Mouse (Mus musculus) liver, embryonic 13.5 days (tissue): Measurements from ENCODE around the gene Adamts16. TPM values are rescaled to one million over a fixed set of nuclear protein-coding genes. Genes with fewer than 3 reads are reported as not detected.
"Not testable (repeated sequence)": the region's sequence is repeated elsewhere in the genome, so short reads cannot be mapped to it uniquely, and the experiment has no call there.

ENCODE experiments used
- ATAC-seq: fragments of 200-750 bp; cut with Nextera tagmentation; 2 replicates; pipeline ENCODE4 v1.8.0; 2017; ENCODE audit warnings: low read depth, mild to moderate bottlenecking, moderate number of reproducible peaks, moderate library complexity
- DNase-seq: peaks from one replicate; pipeline ENCODE4 v3.0.0; 2022
- H3K27ac ChIP-seq: fragments of 300-500 bp; sonication (generic); 2 replicates; pipeline ENCODE4 v1.5.1; 2015; ENCODE audit warnings: moderate library complexity, mild to moderate bottlenecking, inconsistent platforms
- H3K27me3 ChIP-seq: fragments of 300-500 bp; sonication (generic); 2 replicates; pipeline ENCODE4 v1.6.1; 2015; ENCODE audit warnings: mild to moderate bottlenecking, inconsistent platforms
- H3K36me3 ChIP-seq: fragments of 300-500 bp; sonication (generic); 2 replicates; pipeline ENCODE4 v1.6.1; 2015; ENCODE audit warnings: mild to moderate bottlenecking, inconsistent platforms
- H3K4me1 ChIP-seq: fragments of 300-500 bp; sonication (generic); replicated peaks from 2 replicates; pipeline ENCODE4 v1.6.1; 2015; ENCODE audit warnings: inconsistent platforms
- H3K4me2 ChIP-seq: fragments of 300-500 bp; sonication (generic); 2 replicates; pipeline ENCODE4 v1.6.1; 2015; ENCODE audit warnings: inconsistent platforms, mild to moderate bottlenecking, moderate library complexity
- H3K4me3 ChIP-seq: fragments of 300-500 bp; sonication (generic); replicated peaks from 2 replicates; pipeline ENCODE4 v1.5.1; 2015; ENCODE audit warnings: mild to moderate bottlenecking, inconsistent platforms
- H3K9ac ChIP-seq: fragments of 300-500 bp; sonication (generic); 2 replicates; pipeline ENCODE4 v1.6.1; 2015; ENCODE audit warnings: mild to moderate bottlenecking, inconsistent platforms
- H3K9me3 ChIP-seq: fragments of 300-500 bp; sonication (generic); replicated peaks from 2 replicates; pipeline ENCODE4 v1.6.1; 2016; ENCODE audit warnings: inconsistent platforms
- WGBS: fragments of 180-500 bp; shearing (Covaris S2); methylation state at CpG from one replicate; pipeline ENCODE4 v1.1.7; 2015; ENCODE audit not compliant: insufficient replicate concordance; 5-methylcytosine and 5-hydroxymethylcytosine counted together
- polyA plus RNA-seq: library from polyadenylated mRNA; unstranded; fragments of >200 nt; fragmentation: Nextera tagmentation; extraction: Ambion mirVana; gene quantifications from 2 replicates; pipeline ENCODE4 v1.2.1, GENCODE M21; 2015

The Adamts16 gene
- 0.07 and 0.09 TPM in 2 replicates for polyA plus RNA-seq

DNA sequence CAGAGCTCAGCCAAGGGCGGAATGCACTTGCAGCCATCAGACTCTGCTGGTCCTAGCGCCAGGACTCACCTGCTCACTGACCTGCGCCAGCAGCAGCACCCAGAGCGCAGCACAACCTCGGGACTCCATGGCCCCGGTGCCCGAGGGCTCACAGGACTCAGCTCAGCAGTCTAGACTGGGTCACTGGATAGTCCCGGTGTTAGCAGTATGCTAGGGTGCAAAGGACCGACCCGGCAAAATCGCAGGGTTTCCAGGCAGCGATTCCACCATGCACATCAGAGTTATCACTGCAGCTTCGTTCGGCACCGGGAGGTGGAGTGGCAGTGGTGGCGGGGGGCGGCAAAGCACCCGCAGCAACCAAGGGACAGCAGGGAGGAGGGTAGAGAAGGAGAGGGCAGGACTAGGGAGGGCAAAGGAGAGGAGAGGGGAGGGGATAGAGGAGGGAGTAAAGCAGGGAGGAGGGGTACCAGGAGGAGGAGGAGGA lies at the start of gene Adamts16:
Adamts16 (minus strand) TSS at position 391 of the 484 bp plus-strand sequence.
- H3K36me3 ChIP-seq = no peaks in the 10 kb centered on the region
- no peak within 1 kb of the TSS for H3K27ac ChIP-seq
- DNase-seq = no peak
- H3K4me3 ChIP-seq = no peak within 1 kb of the TSS
- H3K9ac ChIP-seq = no peak within 1 kb of the TSS
- H3K27me3 ChIP-seq = peaks cover 28% of the 10 kb centered on the region
- H3K9me3 ChIP-seq = no peaks in the 10 kb centered on the region
- no peak for ATAC-seq
- no peaks in the 10 kb centered on the region for H3K4me1 ChIP-seq
- 5% methylated on average over 18 of the region's 18 CpGs for WGBS
- no peak within 1 kb of the TSS for H3K4me2 ChIP-seq

GRCm38 (mm10) chr13:70887136-70887535 lies 45.5 kb upstream of the Adamts16 start:
- Histone ChIP-seq H3K4me3 (no peak overlapping the region), H3K36me3 (no peaks in the 10 kb centered on the region), H3K9me3 (no peaks in the 10 kb centered on the region), H3K9ac (no peak overlapping the region), H3K27ac (no peak overlapping the region), H3K4me2 (no peak overlapping the region), H3K27me3 (no peaks in the 10 kb centered on the region), H3K4me1 (no peaks in the 10 kb centered on the region; the same call in 1 of the 2 replicates)
- 63% methylated on average over 1 of the region's 1 CpGs for WGBS
- no peak for DNase-seq
- ATAC-seq = no peak

- no peak overlapping the region for H3K27ac ChIP-seq
These were observed 43.4 kb upstream of the Adamts16 start for GRCm38 (mm10) chr13:70885006-70885405.

GRCm38 (mm10) chr13:70883891-70884890 lies 42.6 kb upstream of the Adamts16 start:
- no peak overlapping the region for H3K4me2 ChIP-seq
- H3K27ac ChIP-seq = no peak overlapping the region
- ATAC-seq = no peak
- DNase-seq = no peak
- H3K9ac ChIP-seq = no peak overlapping the region
- no peaks in the 10 kb centered on the region for H3K36me3 ChIP-seq
- no peaks in the 10 kb centered on the region for H3K9me3 ChIP-seq
- 49% methylated on average over 12 of the region's 12 CpGs for WGBS
- no peak overlapping the region for H3K4me3 ChIP-seq
- no peaks in the 10 kb centered on the region; the same call in 1 of the 2 replicates for H3K4me1 ChIP-seq
- H3K27me3 ChIP-seq = no peaks in the 10 kb centered on the region

More at GRCm38 (mm10) chr13:70885006-70885405, 43.4 kb upstream of the Adamts16 start:
- 52% methylated on average over 2 of the region's 2 CpGs for WGBS
- H3K9me3 ChIP-seq = no peaks in the 10 kb centered on the region
- DNase-seq (no peak), ATAC-seq (no peak)
- H3K4me3 ChIP-seq = no peak overlapping the region
- no peaks in the 10 kb centered on the region for H3K27me3 ChIP-seq
- H3K9ac ChIP-seq = no peak overlapping the region
- no peaks in the 10 kb centered on the region for H3K36me3 ChIP-seq
- no peak overlapping the region for H3K4me2 ChIP-seq
- H3K4me1 ChIP-seq = no peaks in the 10 kb centered on the region; the same call in 1 of the 2 replicates

DNA sequence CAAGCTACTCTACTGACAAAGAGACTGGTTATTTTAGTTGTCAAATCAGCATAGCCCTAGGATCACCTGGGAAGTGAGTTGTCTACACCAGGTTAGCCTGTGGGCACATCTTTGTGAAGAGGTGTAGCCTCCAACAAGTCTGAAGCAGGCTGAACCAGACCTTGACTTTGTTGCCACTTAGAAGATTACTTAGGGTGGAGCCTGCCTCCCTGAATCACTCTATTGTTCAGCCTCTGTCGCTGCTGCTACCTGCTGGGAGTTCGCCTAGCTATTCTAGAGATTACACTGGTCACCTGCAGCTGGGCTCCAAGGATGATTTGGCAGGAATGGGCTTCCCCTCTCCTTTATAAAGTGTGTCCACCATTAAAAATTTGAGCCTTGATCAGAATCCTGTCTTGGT lies 38.4 kb upstream of the Adamts16 start:
- not testable (repeated sequence) for H3K27ac ChIP-seq, H3K9me3 ChIP-seq, H3K4me2 ChIP-seq, H3K4me1 ChIP-seq, H3K4me3 ChIP-seq, H3K36me3 ChIP-seq, H3K27me3 ChIP-seq, ATAC-seq, H3K9ac ChIP-seq, DNase-seq
- WGBS = 46% methylated on average over 2 of the region's 2 CpGs

DNA sequence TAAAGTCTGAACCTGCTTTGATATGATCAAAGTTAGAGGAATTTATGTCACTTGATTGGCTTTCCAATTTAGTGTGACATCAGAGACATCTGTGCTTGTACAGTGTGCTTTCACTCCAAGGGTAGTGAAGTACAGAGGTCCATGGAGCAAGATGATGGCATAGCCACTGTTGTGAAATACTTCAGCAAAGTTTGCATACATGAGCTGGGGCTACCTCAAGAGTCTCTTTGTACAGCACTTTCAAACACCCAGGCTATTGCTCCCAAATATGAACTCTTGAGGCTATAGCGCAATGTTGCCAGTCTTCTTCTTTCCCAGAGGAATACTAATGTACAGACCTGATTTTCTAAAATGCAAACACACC lies 35.9 kb upstream of the Adamts16 start:
- no peaks in the 10 kb centered on the region for H3K27me3 ChIP-seq
- H3K4me1 ChIP-seq = no peaks in the 10 kb centered on the region
- H3K9me3 ChIP-seq = no peaks in the 10 kb centered on the region
- ATAC-seq (0 out of 2 replicates have a peak, but pooled peaks have one; percentile 31), DNase-seq (no peak)
- H3K9ac ChIP-seq = no peak overlapping the region
- no peaks in the 10 kb centered on the region for H3K36me3 ChIP-seq
- H3K4me2 ChIP-seq = no peak overlapping the region
- no peak overlapping the region for H3K27ac ChIP-seq
- H3K4me3 ChIP-seq = no peak overlapping the region
- WGBS = 72% methylated on average over 1 of the region's 1 CpGs

DNA sequence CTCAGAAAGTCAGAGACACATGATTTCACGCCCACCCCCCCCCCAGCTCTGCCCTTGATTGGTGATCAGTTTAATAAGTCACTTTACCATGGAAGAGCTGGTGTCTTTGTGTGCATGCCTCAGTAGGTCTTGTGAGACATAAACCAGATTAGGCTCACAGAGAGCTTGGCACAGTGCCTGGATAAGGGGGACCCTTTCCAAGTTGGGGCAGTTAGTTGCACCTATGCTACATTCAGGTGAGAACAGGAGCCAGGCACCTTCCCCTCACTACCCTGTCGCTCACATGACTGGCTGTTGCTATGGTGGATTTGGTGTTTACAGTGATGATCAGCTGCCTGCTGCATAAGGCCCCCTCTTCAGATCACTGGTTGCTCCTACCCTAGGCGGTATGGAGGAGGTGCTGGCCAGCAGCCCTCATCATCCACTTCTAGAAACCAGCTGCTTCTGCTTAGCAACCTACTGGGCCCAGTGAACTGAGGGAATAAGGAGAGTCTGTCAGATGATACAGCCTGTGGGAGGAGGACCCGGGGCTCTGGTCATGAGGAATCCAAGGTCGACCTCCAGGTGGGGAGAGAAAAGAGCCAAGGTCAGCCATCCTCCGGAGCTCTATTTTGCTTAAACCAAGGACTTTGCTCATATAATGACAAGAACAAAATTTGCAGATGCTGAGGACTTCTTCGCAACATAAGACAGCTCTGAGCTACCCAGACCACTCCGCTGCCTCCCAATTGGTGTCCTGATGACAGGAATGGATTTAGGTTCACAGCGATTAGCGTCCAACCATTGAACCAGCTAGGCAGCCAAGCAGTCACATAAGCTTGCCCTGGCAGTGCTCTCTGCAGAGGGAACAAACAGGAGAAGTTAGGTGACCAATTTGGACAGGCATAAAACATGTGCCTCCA lies 35.3 kb upstream of the Adamts16 start:
- ATAC-seq (no peak), DNase-seq (no peak)
- Histone ChIP-seq H3K36me3 (no peaks in the 10 kb centered on the region), H3K4me3 (no peak overlapping the region), H3K9ac (no peak overlapping the region), H3K27me3 (no peaks in the 10 kb centered on the region), H3K27ac (no peak overlapping the region), H3K9me3 (no peaks in the 10 kb centered on the region), H3K4me1 (no peaks in the 10 kb centered on the region), H3K4me2 (no peak overlapping the region)
- 61% methylated on average over 10 of the region's 10 CpGs for WGBS

GRCm38 (mm10) chr13:70875411-70875949 lies 33.9 kb upstream of the Adamts16 start:
- H3K36me3 ChIP-seq = no peaks in the 10 kb centered on the region
- no peaks in the 10 kb centered on the region for H3K27me3 ChIP-seq
- H3K9ac ChIP-seq = no peak overlapping the region
- H3K4me2 ChIP-seq = no peak overlapping the region
- H3K4me1 ChIP-seq = no peaks in the 10 kb centered on the region
- no peaks in the 10 kb centered on the region for H3K9me3 ChIP-seq
- ATAC-seq = no peak
- no peak for DNase-seq
- 59% methylated on average over 4 of the region's 4 CpGs for WGBS
- no peak overlapping the region for H3K4me3 ChIP-seq
- no peak overlapping the region for H3K27ac ChIP-seq

GRCm38 (mm10) chr13:70874741-70875140 lies 33.1 kb upstream of the Adamts16 start:
- no peak overlapping the region for H3K4me2 ChIP-seq
- no peak overlapping the region for H3K9ac ChIP-seq
- ATAC-seq (no peak), DNase-seq (no peak)
- no peak overlapping the region for H3K4me3 ChIP-seq
- H3K9me3 ChIP-seq = no peaks in the 10 kb centered on the region
- no peaks in the 10 kb centered on the region for H3K4me1 ChIP-seq
- no peaks in the 10 kb centered on the region for H3K27me3 ChIP-seq
- no peak overlapping the region for H3K27ac ChIP-seq
- H3K36me3 ChIP-seq = no peaks in the 10 kb centered on the region

DNA sequence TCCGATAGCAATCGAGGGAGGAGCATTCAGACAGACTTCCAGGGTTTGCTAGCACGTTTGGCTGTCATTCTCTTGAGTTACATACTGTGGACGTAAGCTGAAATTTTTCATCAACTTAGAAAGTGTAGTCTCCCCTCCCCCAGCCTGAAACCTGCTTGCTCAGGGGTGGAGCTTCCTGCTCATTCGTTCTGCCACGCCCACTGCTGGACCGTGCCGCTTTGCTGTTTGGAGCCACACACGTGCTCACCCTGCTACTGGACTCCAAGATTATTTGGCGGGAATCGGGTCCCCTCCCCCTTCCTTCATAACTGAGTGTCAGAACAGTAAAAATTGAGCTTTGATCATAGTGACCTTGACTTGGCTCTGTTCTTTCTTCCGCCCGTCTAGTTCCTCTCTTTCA lies 32.2 kb upstream of the Adamts16 start:
- H3K9me3 ChIP-seq, H3K36me3 ChIP-seq, H3K4me2 ChIP-seq, H3K9ac ChIP-seq, H3K4me1 ChIP-seq, H3K27me3 ChIP-seq, ATAC-seq, H3K27ac ChIP-seq, H3K4me3 ChIP-seq, DNase-seq: not testable (repeated sequence)
- WGBS = 61% methylated on average over 13 of the region's 13 CpGs

DNA sequence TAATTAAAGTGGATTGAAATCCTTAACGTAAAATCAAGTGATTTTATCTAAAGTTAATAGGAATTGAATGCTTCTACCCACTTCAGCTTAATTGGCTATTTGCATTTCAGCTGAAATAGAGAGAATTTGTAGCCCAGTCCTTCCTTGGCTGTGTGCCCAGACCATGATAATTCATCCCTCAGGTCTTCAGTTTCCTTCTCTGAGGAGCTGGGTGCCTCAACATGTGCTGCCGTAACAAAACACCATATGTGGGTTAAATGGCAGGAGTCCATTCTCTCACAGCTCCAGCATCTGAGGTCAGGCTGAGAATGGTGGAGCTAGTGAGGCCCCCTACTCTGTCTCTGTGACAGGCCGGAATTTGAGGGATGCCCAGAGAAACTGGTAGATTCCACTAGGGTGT lies 29.4 kb upstream of the Adamts16 start:
- 61% methylated on average over 3 of the region's 3 CpGs for WGBS

More for the DNA sequence above, 29.4 kb upstream of the Adamts16 start:
- Histone ChIP-seq H3K4me3 (no peak overlapping the region), H3K4me2 (no peak overlapping the region), H3K9me3 (no peaks in the 10 kb centered on the region), H3K27me3 (no peaks in the 10 kb centered on the region), H3K27ac (no peak overlapping the region), H3K36me3 (no peaks in the 10 kb centered on the region), H3K4me1 (no peaks in the 10 kb centered on the region), H3K9ac (no peak overlapping the region)
- ATAC-seq (no peak), DNase-seq (no peak)
